Mouse (Mus musculus) stomach, embryonic 15.5 days (tissue): ENCODE data around the gene Patl1. TPM values are rescaled to one million over a fixed set of nuclear protein-coding genes. Genes with fewer than 3 reads are reported as not detected.
A peak's percentile ranks its signal among the peaks of the same experiment; 100 is the strongest.

Experiments
- microRNA-seq: library from miRNA; unstranded; fragments of <30 nt; microRNA quantifications from one replicate; pipeline ENCODE4, GENCODE M21; 2016
- polyA plus RNA-seq: library from polyadenylated mRNA; unstranded; fragments of >200 nt; fragmentation: Nextera tagmentation; extraction: Ambion mirVana; gene quantifications from 2 replicates; pipeline ENCODE4 v1.2.1, GENCODE M21; 2015

The Patl1 gene
- polyA plus RNA-seq, 1 experiment from 2014 or later = 14.7 TPM

Small RNA genes within 50 kb of the gene (microRNA-seq; reads per million reads assigned to microRNA genes)
- 5.6 reads per million, percentile 20 among the genes with 10 or more reads in this experiment for gene Mir6994

Other genes with a start within 250 kb of the Patl1 start
- not detected in 2 replicates for gene Oosp1, start 221.2 kb upstream of the Patl1 start, polyA plus RNA-seq
- gene Oosp3, start 215.3 kb upstream of the Patl1 start, polyA plus RNA-seq = not detected in 2 replicates
- 1.4 and 4.0 TPM in 2 replicates for gene Gif, start 164.8 kb upstream of the Patl1 start, polyA plus RNA-seq
- gene Mrpl16, start 142.0 kb upstream of the Patl1 start, polyA plus RNA-seq = 52.2 and 53.5 TPM in 2 replicates
- gene Stx3, start 93.0 kb upstream of the Patl1 start, polyA plus RNA-seq = 20.6 and 24.9 TPM in 2 replicates
- gene Olfr1417, start 73.2 kb upstream of the Patl1 start, polyA plus RNA-seq = 0.14 TPM in 1 of 2 replicates, not detected in the other
- gene Olfr1418, start 51.3 kb upstream of the Patl1 start, polyA plus RNA-seq = not detected in 2 replicates
- gene Olfr1419, start 37.3 kb upstream of the Patl1 start, polyA plus RNA-seq = 0.04 TPM in 1 of 2 replicates, not detected in the other
- gene Olfr1420, start 25.8 kb upstream of the Patl1 start, polyA plus RNA-seq = 0.08 and 0.10 TPM in 2 replicates
- gene Osbp, start 53.5 kb downstream of the Patl1 start, polyA plus RNA-seq = 4.9 and 5.0 TPM in 2 replicates
- gene Olfr1423, start 128.9 kb downstream of the Patl1 start, polyA plus RNA-seq = not detected in 2 replicates
- gene Olfr1424, start 150.3 kb downstream of the Patl1 start, polyA plus RNA-seq = not detected in 2 replicates
- gene Olfr1425, start 165.3 kb downstream of the Patl1 start, polyA plus RNA-seq = not detected in 2 replicates
- gene Olfr1426, start 179.6 kb downstream of the Patl1 start, polyA plus RNA-seq = not detected in 2 replicates
- not detected in 2 replicates for gene Olfr1427, start 190.9 kb downstream of the Patl1 start, polyA plus RNA-seq
- gene Olfr1428, start 203.5 kb downstream of the Patl1 start, polyA plus RNA-seq = not detected in 2 replicates
- not detected in 2 replicates for gene Olfr76, start 210.8 kb downstream of the Patl1 start, polyA plus RNA-seq